Mouse (Mus musculus) lung, adult 2 months (tissue): Measurements from ENCODE around the gene Marveld3.

Experiments
- CTCF ChIP-seq: fragments of 200-500 bp; IDR thresholded peaks from 2 replicates; pipeline ENCODE4 v1.5.1; 2011; ENCODE audit warnings: mild to moderate bottlenecking, low read length, control low read depth; ENCODE audit not compliant: insufficient read depth
- POLR2A ChIP-seq: fragments of 200-500 bp; IDR thresholded peaks from 2 replicates; pipeline ENCODE4 v1.6.1; 2011; ENCODE audit warnings: low read depth, mild to moderate bottlenecking, control low read depth, low read length, borderline replicate concordance; ENCODE audit errors: extremely low read depth

DNA sequence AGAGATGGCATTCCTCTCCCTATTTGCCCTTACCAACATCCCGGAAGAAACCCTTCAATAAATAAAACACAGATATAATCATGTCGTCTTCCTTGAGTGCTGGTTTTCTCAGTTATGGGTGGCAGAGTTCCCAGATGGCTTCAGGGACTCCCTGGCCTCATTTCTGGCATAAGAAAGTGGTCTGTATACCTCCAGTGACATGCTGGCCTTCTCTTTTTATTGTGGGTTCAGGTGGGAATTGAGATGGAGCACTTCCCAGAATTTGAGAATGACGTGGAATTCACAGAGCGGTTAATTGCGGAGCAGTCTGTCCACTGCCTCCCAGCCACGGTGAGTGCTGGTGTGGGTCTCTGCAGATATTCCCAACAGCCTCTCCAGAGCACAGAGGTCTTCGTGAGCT is 36.1 kb upstream of the Marveld3 start:
- TF ChIP-seq CTCF (no peak), POLR2A (no peak)
